Mouse (Mus musculus): Measurements from ENCODE around the gene Nbas. TPM values are rescaled to one million over a fixed set of nuclear protein-coding genes. Genes with fewer than 3 reads are reported as not detected.

Nbas gene
- polyA plus RNA-seq, 1 experiment from 2014 or later = 2.6 TPM

DNA sequence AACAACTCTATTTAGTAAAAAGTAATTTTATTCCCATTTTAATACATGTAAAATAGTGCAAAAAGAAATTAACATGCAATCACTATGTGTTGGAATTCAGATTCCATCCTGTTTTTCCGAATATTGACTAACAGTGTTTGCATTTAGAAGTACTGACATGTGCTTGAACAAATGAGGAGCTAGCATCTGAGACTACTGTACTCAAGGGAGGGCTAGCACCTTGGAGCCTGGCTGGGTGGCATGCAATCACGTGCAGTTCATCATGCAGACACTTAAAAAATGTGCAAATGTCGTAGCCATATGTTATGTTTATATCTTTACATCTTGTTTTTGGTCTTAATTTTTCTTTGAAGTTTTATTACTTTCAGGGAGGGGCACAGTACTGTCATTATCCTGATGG, 45.5 kb downstream of the Nbas start:
- no peak for ATAC-seq
- no peak for DNase-seq
- Histone ChIP-seq H3K27ac (ENCODE audit: low read depth) (no peak overlapping the region), H3K4me2 (ENCODE audit: low read depth, low read length) (no peak overlapping the region), H3K4me1 (ENCODE audit: insufficient read depth) (no peaks in the 10 kb centered on the region), H3K27me3 (ENCODE audit: insufficient read depth, low read length) (no peaks in the 10 kb centered on the region), H3K9me3 (ENCODE audit: low read length) (no peaks in the 10 kb centered on the region), H3K9ac (replicated peaks) (no peak overlapping the region), H3K36me3 (replicated peaks; ENCODE audit: insufficient read depth, low read length) (peaks cover 11% of the 10 kb centered on the region), H3K4me3 (ENCODE audit: low read depth, low read length) (no peak overlapping the region)
- WGBS (ENCODE audit: insufficient replicate concordance) = 72% methylated on average over 3 of the region's 3 CpGs
- TF ChIP-seq EP300 (IDR thresholded peaks at IDR 0.05; ENCODE audit: low read depth) (no peak), CTCF (IDR thresholded peaks at IDR 0.05; ENCODE audit: low read depth) (no peak)

DNA sequence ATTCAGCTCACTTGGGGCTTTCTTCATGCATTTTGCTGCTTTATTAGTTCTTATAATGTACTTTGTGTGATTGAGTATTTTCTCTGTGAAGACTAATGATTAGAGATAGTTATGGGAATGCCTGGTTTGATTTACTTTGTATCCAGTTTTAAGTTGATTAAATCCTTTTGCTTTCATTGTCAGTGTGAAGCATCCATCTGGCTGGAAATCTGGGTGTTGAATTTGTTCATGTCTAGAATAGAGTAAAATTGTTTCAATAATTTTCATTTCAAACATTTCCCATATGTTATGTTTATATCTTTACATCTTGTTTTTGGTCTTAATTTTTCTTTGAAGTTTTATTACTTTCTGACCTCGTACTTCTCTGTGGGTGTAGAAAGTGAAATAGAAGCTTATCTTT, 46.1 kb downstream of the Nbas start:
- Histone ChIP-seq H3K4me1 (ENCODE audit: insufficient read depth) (no peaks in the 10 kb centered on the region), H3K36me3 (replicated peaks; ENCODE audit: insufficient read depth, low read length) (peaks cover 11% of the 10 kb centered on the region), H3K9ac (replicated peaks) (no peak overlapping the region), H3K4me2 (ENCODE audit: low read depth, low read length) (no peak overlapping the region), H3K27ac (ENCODE audit: low read depth) (no peak overlapping the region), H3K9me3 (ENCODE audit: low read length) (no peaks in the 10 kb centered on the region), H3K27me3 (ENCODE audit: insufficient read depth, low read length) (no peaks in the 10 kb centered on the region), H3K4me3 (ENCODE audit: low read depth, low read length) (no peak overlapping the region)
- DNase-seq (no peak), ATAC-seq (no peak)
- 89% methylated on average over 1 of the region's 1 CpGs for WGBS (ENCODE audit: insufficient replicate concordance)
- no peak for TF ChIP-seq EP300 (IDR thresholded peaks at IDR 0.05; ENCODE audit: low read depth)
- TF ChIP-seq CTCF (IDR thresholded peaks at IDR 0.05; ENCODE audit: low read depth) = no peak

DNA sequence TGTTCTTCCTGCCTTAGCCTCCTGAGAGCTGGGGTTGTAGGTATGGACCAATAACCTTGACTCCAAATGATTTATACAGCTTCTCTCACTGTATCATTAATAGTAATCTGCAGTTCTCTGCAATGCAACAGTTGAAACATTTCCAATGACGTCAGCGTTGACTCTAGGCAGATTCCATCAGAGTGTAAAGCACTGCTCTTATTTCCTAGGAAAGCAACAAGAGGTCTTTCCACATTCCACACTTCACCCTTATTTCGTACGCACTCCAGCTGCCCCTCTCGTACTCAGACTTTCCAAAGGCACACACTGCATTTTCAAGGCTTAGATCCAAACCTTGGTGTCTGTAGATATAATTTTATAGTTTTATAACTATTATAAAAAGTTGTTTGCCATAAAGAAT, 73.6 kb downstream of the Nbas start:
- H3K4me1 ChIP-seq (ENCODE audit: insufficient read depth) = no peaks in the 10 kb centered on the region
- DNase-seq (no peak), ATAC-seq (no peak)
- 0 out of 2 replicates have a peak, but pooled peaks cover 5% of the 10 kb centered on the region for H3K36me3 ChIP-seq (replicated peaks; ENCODE audit: insufficient read depth, low read length)
- TF ChIP-seq EP300 (IDR thresholded peaks at IDR 0.05; ENCODE audit: low read depth) = no peak
- TF ChIP-seq CTCF (IDR thresholded peaks at IDR 0.05; ENCODE audit: low read depth) = no peak
- no peak overlapping the region for H3K27ac ChIP-seq (ENCODE audit: low read depth)
- H3K4me2 ChIP-seq (ENCODE audit: low read depth, low read length) = no peak overlapping the region
- no peak overlapping the region for H3K4me3 ChIP-seq (ENCODE audit: low read depth, low read length)
- H3K27me3 ChIP-seq (ENCODE audit: insufficient read depth, low read length) = no peaks in the 10 kb centered on the region
- WGBS (ENCODE audit: insufficient replicate concordance) = 82% methylated on average over 5 of the region's 5 CpGs
- no peaks in the 10 kb centered on the region for H3K9me3 ChIP-seq (ENCODE audit: low read length)
- no peak overlapping the region for H3K9ac ChIP-seq (replicated peaks)

- Histone ChIP-seq H3K4me1 (ENCODE audit: insufficient read depth) (no peaks in the 10 kb centered on the region), H3K27me3 (ENCODE audit: insufficient read depth, low read length) (no peaks in the 10 kb centered on the region), H3K4me3 (ENCODE audit: low read depth, low read length) (no peak overlapping the region), H3K27ac (ENCODE audit: low read depth) (no peak overlapping the region), H3K9ac (replicated peaks) (no peak overlapping the region), H3K36me3 (replicated peaks; ENCODE audit: insufficient read depth, low read length) (peaks cover 14% of the 10 kb centered on the region; the same call in 1 of the 2 replicates), H3K9me3 (ENCODE audit: low read length) (no peaks in the 10 kb centered on the region), H3K4me2 (ENCODE audit: low read depth, low read length) (no peak overlapping the region)
- DNase-seq = no peak
- no peak for ATAC-seq
- 82% methylated on average over 10 of the region's 10 CpGs for WGBS (ENCODE audit: insufficient replicate concordance)
- TF ChIP-seq CTCF (IDR thresholded peaks at IDR 0.05; ENCODE audit: low read depth) (no peak), EP300 (IDR thresholded peaks at IDR 0.05; ENCODE audit: low read depth) (no peak)
Observed at GRCm38 (mm10) chr12:13356201-13356600, 87.3 kb downstream of the Nbas start.

DNA sequence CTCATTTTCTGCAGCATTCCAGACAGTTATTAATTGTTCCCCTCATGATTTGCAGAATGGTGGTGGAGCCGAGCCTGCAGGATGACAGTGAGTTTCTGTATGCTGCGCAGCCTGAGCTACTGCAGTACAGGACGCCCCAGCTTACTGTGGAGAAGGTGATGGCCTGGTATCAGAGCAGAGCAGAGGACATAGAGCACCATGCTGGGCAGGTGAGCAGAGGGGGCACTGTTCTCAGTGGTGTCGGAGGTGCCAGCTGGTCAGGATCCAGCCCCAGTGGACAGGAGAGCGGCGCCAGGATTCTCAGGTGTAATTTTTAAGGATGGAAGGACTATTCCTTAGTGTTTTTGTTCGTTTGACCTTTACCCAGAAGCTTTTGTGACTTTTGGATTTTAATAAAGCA, 87.8 kb downstream of the Nbas start:
- H3K9me3 ChIP-seq (ENCODE audit: low read length) = no peaks in the 10 kb centered on the region
- H3K4me1 ChIP-seq (ENCODE audit: insufficient read depth) = no peaks in the 10 kb centered on the region
- no peak overlapping the region for H3K4me3 ChIP-seq (ENCODE audit: low read depth, low read length)
- no peak overlapping the region for H3K4me2 ChIP-seq (ENCODE audit: low read depth, low read length)
- ATAC-seq = no peak
- no peak overlapping the region for H3K9ac ChIP-seq (replicated peaks)
- peaks cover 14% of the 10 kb centered on the region; the same call in 1 of the 2 replicates for H3K36me3 ChIP-seq (replicated peaks; ENCODE audit: insufficient read depth, low read length)
- DNase-seq = no peak
- TF ChIP-seq EP300 (IDR thresholded peaks at IDR 0.05; ENCODE audit: low read depth) (no peak), CTCF (IDR thresholded peaks at IDR 0.05; ENCODE audit: low read depth) (no peak)
- no peaks in the 10 kb centered on the region for H3K27me3 ChIP-seq (ENCODE audit: insufficient read depth, low read length)
- H3K27ac ChIP-seq (ENCODE audit: low read depth) = no peak overlapping the region
- WGBS (ENCODE audit: insufficient replicate concordance) = 84% methylated on average over 7 of the region's 7 CpGs

GRCm38 (mm10) chr12:13357229-13357628, 88.3 kb downstream of the Nbas start:
- Histone ChIP-seq H3K36me3 (replicated peaks; ENCODE audit: insufficient read depth, low read length) (peaks cover 14% of the 10 kb centered on the region; the same call in 1 of the 2 replicates), H3K4me2 (ENCODE audit: low read depth, low read length) (no peak overlapping the region), H3K4me3 (ENCODE audit: low read depth, low read length) (no peak overlapping the region), H3K9ac (replicated peaks) (no peak overlapping the region), H3K27ac (ENCODE audit: low read depth) (no peak overlapping the region), H3K9me3 (ENCODE audit: low read length) (no peaks in the 10 kb centered on the region), H3K27me3 (ENCODE audit: insufficient read depth, low read length) (no peaks in the 10 kb centered on the region), H3K4me1 (ENCODE audit: insufficient read depth) (no peaks in the 10 kb centered on the region)
- 54% methylated on average over 5 of the region's 5 CpGs for WGBS (ENCODE audit: insufficient replicate concordance)
- ATAC-seq (no peak), DNase-seq (no peak)
- TF ChIP-seq EP300 (IDR thresholded peaks at IDR 0.05; ENCODE audit: low read depth) = no peak
- no peak for TF ChIP-seq CTCF (IDR thresholded peaks at IDR 0.05; ENCODE audit: low read depth)

- H3K27ac ChIP-seq (ENCODE audit: low read depth) = no peak overlapping the region
- no peaks in the 10 kb centered on the region for H3K9me3 ChIP-seq (ENCODE audit: low read length)
- H3K4me3 ChIP-seq (ENCODE audit: low read depth, low read length) = no peak overlapping the region
- no peaks in the 10 kb centered on the region for H3K27me3 ChIP-seq (ENCODE audit: insufficient read depth, low read length)
- no peak for ATAC-seq
- no peak overlapping the region for H3K9ac ChIP-seq (replicated peaks)
- DNase-seq = no peak
- H3K4me1 ChIP-seq (ENCODE audit: insufficient read depth) = no peaks in the 10 kb centered on the region
- WGBS (ENCODE audit: insufficient replicate concordance) = 58% methylated on average over 4 of the region's 4 CpGs
- peaks cover 14% of the 10 kb centered on the region; the same call in 1 of the 2 replicates for H3K36me3 ChIP-seq (replicated peaks; ENCODE audit: insufficient read depth, low read length)
- TF ChIP-seq CTCF (IDR thresholded peaks at IDR 0.05; ENCODE audit: low read depth) = no peak
- no peak for TF ChIP-seq EP300 (IDR thresholded peaks at IDR 0.05; ENCODE audit: low read depth)
- no peak overlapping the region for H3K4me2 ChIP-seq (ENCODE audit: low read depth, low read length)
Observed at GRCm38 (mm10) chr12:13358849-13359248, 89.9 kb downstream of the Nbas start.

Measured in liver, postnatal 0 days (tissue).